Mouse (Mus musculus) C2C12 (cell line): ENCODE measurements at regions not wholly inside any gene's neighbourhood (a gene's known extent, or its start where the extent isn't known, plus 50 kb on each side); places are given as distances from the start of the nearest gene placed in this dataset.

Experiments
- CTCF ChIP-seq: IDR thresholded peaks from one replicate; pipeline ENCODE4 v1.5.1; 2011; ENCODE audit not compliant: control insufficient read depth, insufficient read depth, insufficient read length
- MAX ChIP-seq: IDR thresholded peaks from one replicate; pipeline ENCODE4 v1.6.1; 2011; ENCODE audit warnings: mild to moderate bottlenecking, control low read depth
- USF1 ChIP-seq: IDR thresholded peaks from one replicate; pipeline ENCODE4 v1.6.1; 2011; ENCODE audit warnings: low read depth, mild to moderate bottlenecking, control low read depth, moderate library complexity

GRCm38 (mm10) chr16:55379996-55380395, 82.2 kb upstream of the Zpld1 start:
- TF ChIP-seq CTCF (no peak), MAX (no peak), USF1 (no peak)
